9 mouse cellular contexts compared by ENCODE assay signal in genomic region chr17:54065187-54065795, GRCm38 (mm10).
DNase-seq lines count a peak whose midpoint lies in the region; ATAC-seq and TF ChIP-seq lines count a peak whose summit lies in the region.
"Had no signal": no experiment of that assay in that cellular context is flagged by ENCODE, and none has a peak within 500 bp of the region (broad histone marks: within the 10 kb centered on the region; RNA-seq: fewer than 3 reads in every experiment).

No protein-coding gene starts in this region.

- H3K36me3 ChIP-seq in midbrain, embryonic 14.5 days (ENCODE audit: control insufficient read depth, insufficient read depth, low read length): no peaks in the 10 kb centered on the region
- H3K36me3 ChIP-seq in midbrain, embryonic 13.5 days: no peaks in the 10 kb centered on the region
- H3K36me3 ChIP-seq: liver, embryonic 13.5 days had no signal

- intact Hi-C loops in gastrocnemius, adult 2 months (cut with DNase I): no loop called here
- intact Hi-C loops in heart, postnatal 36 days (cut with DNase I): loop anchor here (5.0 kb wide), 1 partner anchor 277 kb away; no protein-coding TSS in a partner anchor

- H3K4me3 ChIP-seq in gastrocnemius, adult 2 months: no peak overlapping the region
- no peak overlapping the region for H3K4me3 ChIP-seq in midbrain, embryonic 14.5 days (replicated peaks; ENCODE audit: low read depth, low read length)
- no peak overlapping the region for H3K4me3 ChIP-seq in midbrain, embryonic 13.5 days (replicated peaks)
- H3K4me3 ChIP-seq: liver, embryonic 13.5 days had no signal

- DNase-seq in gastrocnemius, adult 2 months: no peak
- DNase-seq in gastrocnemius, adult 18-20 months (ENCODE audit: low spot score): no peak
- peak; percentile 83 for DNase-seq in midbrain, embryonic 14.5 days
- peak; percentile 38 for DNase-seq in forelimb bud, embryonic 11.5 days (ENCODE audit: low read depth, low spot score)
- no peak for DNase-seq in cerebellum, adult 11-12 months
- no peak for DNase-seq in heart, postnatal 36 days
- DNase-seq: liver, embryonic 13.5 days had no signal

- H3K9me3 ChIP-seq in midbrain, embryonic 14.5 days (ENCODE audit: control insufficient read depth, low read length): no peaks in the 10 kb centered on the region
- H3K9me3 ChIP-seq in midbrain, embryonic 13.5 days: no peaks in the 10 kb centered on the region
- H3K9me3 ChIP-seq: liver, embryonic 13.5 days had no signal

- H3K4me1 ChIP-seq in midbrain, embryonic 14.5 days (ENCODE audit: control insufficient read depth, insufficient read depth, low read length): no peaks in the 10 kb centered on the region
- no peaks in the 10 kb centered on the region for H3K4me1 ChIP-seq in midbrain, embryonic 13.5 days (replicated peaks)
- H3K4me1 ChIP-seq: liver, embryonic 13.5 days had no signal

- no peak overlapping the region for H3K9ac ChIP-seq in midbrain, embryonic 14.5 days (replicated peaks; ENCODE audit: low read length)
- no peak overlapping the region for H3K9ac ChIP-seq in midbrain, embryonic 13.5 days (replicated peaks)
- H3K9ac ChIP-seq: liver, embryonic 13.5 days had no signal

- no peak overlapping the region for H3K4me2 ChIP-seq in midbrain, embryonic 14.5 days (ENCODE audit: low read length)
- no peak overlapping the region for H3K4me2 ChIP-seq in midbrain, embryonic 13.5 days (replicated peaks)
- H3K4me2 ChIP-seq: liver, embryonic 13.5 days had no signal

- no peak for ATAC-seq in midbrain, embryonic 14.5 days (ENCODE audit: low FRiP score, low TSS enrichment)
- ATAC-seq in midbrain, embryonic 13.5 days: no peak
- no peak for ATAC-seq in megakaryocyte progenitor cell, adult 5-6 weeks (replicated peaks; ENCODE audit: poor library complexity)

- WGBS in midbrain, embryonic 14.5 days: 25% methylated on average over 4 of the region's 4 CpGs
- 32% methylated on average over 4 of the region's 4 CpGs for WGBS in midbrain, embryonic 13.5 days

- H3K27ac ChIP-seq in gastrocnemius, adult 2 months: no peak overlapping the region
- H3K27ac ChIP-seq in midbrain, embryonic 14.5 days (replicated peaks; ENCODE audit: low read depth, low read length): no peak overlapping the region
- H3K27ac ChIP-seq in midbrain, embryonic 13.5 days: no peak overlapping the region
- H3K27ac ChIP-seq: liver, embryonic 13.5 days had no signal

- no peaks in the 10 kb centered on the region for H3K27me3 ChIP-seq in midbrain, embryonic 14.5 days (ENCODE audit: control insufficient read depth, insufficient read depth, low read length)
- no peaks in the 10 kb centered on the region for H3K27me3 ChIP-seq in midbrain, embryonic 13.5 days
- H3K27me3 ChIP-seq: liver, embryonic 13.5 days had no signal

- TF ChIP-seq CTCF in gastrocnemius, adult 2 months (IDR thresholded peaks at IDR 0.05): peak; percentile 17; the same call in 1 of the 2 replicates

Comparison
In these comparisons a context has a peak if more than half of its experiments do, and no peak if none do; other contexts are left out.
1. DNase-seq: peak in midbrain, embryonic 14.5 days (single experiment) and forelimb bud, embryonic 11.5 days (single experiment); none in gastrocnemius, adult 2 months (single experiment), gastrocnemius, adult 18-20 months (single experiment), cerebellum, adult 11-12 months (single experiment) and heart, postnatal 36 days (0 of 2).